Mouse (Mus musculus) splenic B cell, adult 2 months (primary cell): ENCODE measurements around the gene Pex1.
A peak's percentile ranks its signal among the peaks of the same experiment; 100 is the strongest.
"Not testable (repeated sequence)": the region's sequence is repeated elsewhere in the genome, so short reads cannot be mapped to it uniquely, and the experiment has no call there.

Source experiments
- DNase-seq: peaks from one replicate; pipeline ENCODE4 v3.0.0-alpha.2; 2011; ENCODE audit warnings: low read depth, low spot score
- H3K27me3 ChIP-seq: 2 replicates; pipeline ENCODE4 v1.6.1; 2012; ENCODE audit warnings: mild to moderate bottlenecking, low read length, moderate library complexity, mixed read lengths; ENCODE audit not compliant: control insufficient read depth, poor library complexity, insufficient read depth, severe bottlenecking
- H3K36me3 ChIP-seq: 2 replicates; pipeline ENCODE4 v1.6.1; 2012; ENCODE audit warnings: mild to moderate bottlenecking, low read length, moderate library complexity, mixed read lengths; ENCODE audit not compliant: control insufficient read depth, poor library complexity, insufficient read depth, severe bottlenecking

Pex1 gene

DNA sequence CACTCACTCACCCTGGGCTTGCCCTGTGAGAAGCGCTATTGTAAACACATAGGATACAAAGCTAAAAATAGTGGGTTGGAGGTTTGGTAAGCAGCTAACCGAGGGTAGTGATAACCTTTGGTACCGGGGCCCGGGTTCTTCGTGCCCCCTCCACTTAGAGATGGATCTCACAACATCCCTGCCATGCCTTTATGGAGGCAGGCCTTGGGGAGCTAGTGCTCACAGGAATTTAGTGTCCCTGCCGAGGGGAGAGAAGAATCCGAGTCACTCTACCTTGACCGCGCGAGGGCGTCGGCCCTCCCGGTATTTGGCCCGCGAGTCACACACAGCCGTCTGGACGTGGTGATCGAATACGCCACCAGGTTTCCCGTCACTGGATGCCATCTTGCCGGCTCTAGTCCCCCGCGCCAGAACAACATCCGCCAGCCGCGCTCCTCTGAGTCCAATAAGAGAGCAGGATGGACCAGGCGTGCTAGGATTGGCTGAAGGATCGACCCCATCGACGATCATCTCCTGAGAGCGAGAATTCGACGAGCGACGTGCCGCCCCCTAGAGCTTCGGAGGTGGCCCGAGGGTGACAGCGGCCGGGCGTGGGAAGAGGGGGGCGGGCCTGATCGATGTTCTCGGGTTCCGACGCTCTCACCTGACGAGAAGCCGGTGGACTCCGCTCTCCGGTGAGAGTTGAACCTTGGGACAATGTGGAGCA lies at the start of gene Pex1:
TSS of gene Pex1 (plus strand) at position 374 of the 706 bp plus-strand sequence.
- DNase-seq = peak; percentile 98
- no peaks in the 10 kb centered on the region for H3K27me3 ChIP-seq
- peaks cover 5% of the 10 kb centered on the region for H3K36me3 ChIP-seq

DNA sequence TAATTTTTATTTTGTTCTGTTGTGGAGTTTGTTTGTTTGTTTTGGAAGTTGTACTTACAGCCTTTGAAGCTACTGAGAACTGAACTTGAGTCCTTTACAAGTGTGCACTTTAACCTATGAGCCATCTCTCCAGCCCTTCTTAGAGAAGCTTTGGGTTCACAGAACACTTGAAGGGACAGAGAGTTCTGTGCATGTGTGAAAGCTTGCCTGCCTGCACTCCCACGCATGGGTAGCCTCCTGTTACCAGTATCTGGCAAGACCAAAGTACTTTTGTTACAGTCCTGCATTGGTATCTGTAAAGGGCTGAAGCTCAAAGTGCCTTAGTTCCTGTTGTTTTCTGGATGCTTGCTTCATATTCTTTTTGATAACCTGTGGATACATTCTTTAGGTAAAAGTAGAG lies 49.6 kb upstream of the Pex1 start:
- Histone ChIP-seq H3K27me3 (no peaks in the 10 kb centered on the region), H3K36me3 (no peaks in the 10 kb centered on the region)
- peak; percentile 4 for DNase-seq

DNA sequence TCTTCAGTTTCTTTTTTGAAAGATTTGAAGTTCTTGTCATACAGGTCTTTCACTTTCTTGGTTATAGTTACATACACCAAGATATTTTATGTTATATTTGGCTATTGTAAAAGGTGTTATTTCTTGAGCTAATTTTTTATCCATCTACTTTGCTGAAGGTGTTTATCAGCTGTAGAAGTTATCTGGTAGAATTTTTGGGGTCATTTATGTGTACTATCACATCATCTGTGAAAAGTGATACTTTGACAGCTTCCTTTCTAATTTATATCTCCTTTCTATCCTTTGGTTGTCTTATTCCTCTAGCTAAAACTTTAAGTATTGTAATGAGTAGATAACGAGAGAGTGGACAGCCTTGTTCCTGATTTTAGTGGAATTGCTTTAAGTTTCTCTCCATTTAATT lies 44.4 kb upstream of the Pex1 start:
- no peak for DNase-seq
- Histone ChIP-seq H3K36me3 (peaks cover 7% of the 10 kb centered on the region; the same call in 1 of the 2 replicates), H3K27me3 (no peaks in the 10 kb centered on the region)

DNA sequence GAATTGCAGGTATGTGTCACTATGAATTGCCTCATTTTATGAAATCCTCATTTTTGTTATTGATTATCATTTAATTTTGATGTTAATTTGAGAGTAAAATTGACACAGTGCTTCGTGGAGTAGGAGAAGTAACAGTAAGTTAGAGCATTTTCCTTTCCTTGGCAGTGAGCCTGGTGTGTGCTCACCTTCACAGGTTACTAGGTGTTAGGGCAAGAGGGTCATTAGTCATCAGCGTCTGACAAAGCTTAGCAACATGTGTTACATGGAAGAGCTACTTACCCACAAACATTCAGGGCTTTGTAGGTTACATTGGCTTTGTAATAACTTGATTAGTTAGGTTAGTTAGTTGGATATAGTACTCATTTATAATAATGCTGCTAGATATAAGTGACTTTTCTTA lies 41.7 kb upstream of the Pex1 start:
- no peak for DNase-seq
- H3K36me3 ChIP-seq = peaks cover 7% of the 10 kb centered on the region; the same call in 1 of the 2 replicates
- H3K27me3 ChIP-seq = no peaks in the 10 kb centered on the region

DNA sequence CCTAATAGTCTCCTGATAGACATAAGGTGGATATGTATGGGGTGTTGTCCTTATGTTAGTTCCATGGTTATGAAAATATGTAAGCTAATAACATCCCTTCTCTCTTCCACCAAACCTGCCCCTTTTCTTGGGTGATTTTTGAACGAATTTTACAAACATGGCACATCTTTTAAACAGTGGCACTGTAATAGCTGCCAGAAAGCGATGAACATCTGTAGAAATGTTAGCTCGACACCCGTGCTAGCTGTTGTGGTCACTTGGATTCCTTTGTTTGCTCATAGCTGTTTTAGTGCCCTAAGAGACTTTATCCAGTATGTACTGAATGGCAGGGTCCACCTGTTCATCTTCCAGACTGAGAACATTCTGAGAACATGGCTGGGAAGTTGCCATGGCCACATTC lies 24.6 kb upstream of the Pex1 start, which contains the start of gene 1700109H08Rik:
TSS of gene 1700109H08Rik (plus strand) at position 301 of the 400 bp plus-strand sequence.
- Histone ChIP-seq H3K36me3 (peaks cover 22% of the 10 kb centered on the region), H3K27me3 (no peaks in the 10 kb centered on the region)
- no peak for DNase-seq

DNA sequence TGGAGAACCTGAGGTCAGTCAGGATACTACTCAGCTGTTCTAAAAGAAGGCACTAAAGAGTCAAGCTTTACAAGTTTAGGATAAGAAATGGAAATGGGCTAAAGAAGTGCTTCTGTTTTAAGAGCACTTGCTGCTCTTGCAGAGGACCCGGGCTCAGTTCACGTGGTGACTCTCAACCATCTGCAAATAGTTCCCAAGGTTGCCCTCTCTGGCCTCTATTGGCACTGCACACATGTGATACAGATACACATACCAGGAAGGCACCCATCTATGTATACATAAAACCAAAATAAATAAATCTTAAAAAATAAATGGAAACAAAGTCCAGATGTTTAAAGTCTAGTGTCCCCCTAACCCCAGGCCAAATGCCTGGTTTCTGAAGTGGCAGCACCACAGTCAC lies 21.0 kb upstream of the Pex1 start:
- peaks cover 21% of the 10 kb centered on the region for H3K36me3 ChIP-seq
- DNase-seq = no peak
- H3K27me3 ChIP-seq = no peaks in the 10 kb centered on the region

DNA sequence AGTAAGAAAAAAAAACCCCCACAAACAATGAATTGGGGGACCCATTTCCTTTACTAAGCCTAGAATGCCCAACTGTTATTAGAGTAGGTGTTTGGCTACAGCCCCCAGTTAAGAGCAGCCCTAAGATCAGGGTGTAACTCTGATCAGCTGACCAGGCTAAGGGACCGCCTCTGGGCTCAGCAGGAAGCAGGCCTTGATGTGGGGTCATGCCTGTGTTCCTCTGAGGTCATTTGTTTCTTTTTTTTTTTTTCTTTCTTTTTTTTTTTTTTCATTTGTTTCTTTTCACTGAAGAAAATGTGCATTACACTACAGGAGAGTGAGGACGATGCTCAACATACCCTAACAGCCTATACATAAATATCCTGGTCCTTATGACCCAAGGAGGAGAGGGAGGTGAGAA lies 17.9 kb upstream of the Pex1 start:
- no peaks in the 10 kb centered on the region for H3K27me3 ChIP-seq
- peaks cover 17% of the 10 kb centered on the region for H3K36me3 ChIP-seq
- no peak for DNase-seq

DNA sequence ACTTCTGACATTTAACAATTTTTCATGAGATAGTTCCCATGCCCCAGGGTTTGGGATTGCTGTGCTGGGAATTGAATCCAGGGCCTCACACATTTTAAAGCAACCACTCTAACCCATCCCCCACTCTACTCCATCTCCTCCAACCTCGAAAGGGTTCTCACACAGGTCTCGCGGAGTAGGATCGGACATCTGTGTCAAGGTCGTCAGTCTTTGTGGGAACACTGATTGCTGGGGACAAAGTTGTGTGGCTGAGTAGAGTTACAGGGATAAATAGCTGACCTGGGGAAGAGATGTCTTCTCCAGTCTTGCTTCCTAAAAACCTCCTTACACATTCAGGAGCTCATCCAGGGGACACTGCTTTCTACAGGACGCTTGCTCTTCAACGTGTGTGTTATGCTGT lies 16.8 kb upstream of the Pex1 start:
- no peaks in the 10 kb centered on the region for H3K27me3 ChIP-seq
- no peak for DNase-seq
- H3K36me3 ChIP-seq = peaks cover 13% of the 10 kb centered on the region

DNA sequence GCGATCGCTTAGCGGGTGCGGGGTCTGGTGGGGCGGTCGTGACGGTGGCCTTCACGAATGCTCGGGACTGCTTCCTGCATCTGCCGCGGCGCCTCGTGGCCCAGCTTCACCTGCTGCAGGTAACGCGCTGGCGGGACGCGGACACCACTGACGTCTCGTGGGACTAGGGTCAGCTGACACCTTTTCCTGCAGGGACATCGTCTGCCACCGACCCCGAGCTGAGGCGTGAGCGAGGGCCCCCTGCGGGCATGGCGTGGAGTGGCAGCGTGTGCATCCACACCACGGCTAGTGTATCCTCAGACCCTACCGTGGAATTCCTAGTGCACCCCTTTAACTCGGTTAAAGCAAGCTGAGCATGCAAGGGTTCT lies 517 bp downstream of the Pex1 start, which contains the start of gene Rbm48:
TSS of gene Rbm48 (minus strand) at position 187 of the 368 bp plus-strand sequence.
- H3K27me3 ChIP-seq = no peaks in the 10 kb centered on the region
- peak; percentile 89 for DNase-seq
- H3K36me3 ChIP-seq = peaks cover 3% of the 10 kb centered on the region

DNA sequence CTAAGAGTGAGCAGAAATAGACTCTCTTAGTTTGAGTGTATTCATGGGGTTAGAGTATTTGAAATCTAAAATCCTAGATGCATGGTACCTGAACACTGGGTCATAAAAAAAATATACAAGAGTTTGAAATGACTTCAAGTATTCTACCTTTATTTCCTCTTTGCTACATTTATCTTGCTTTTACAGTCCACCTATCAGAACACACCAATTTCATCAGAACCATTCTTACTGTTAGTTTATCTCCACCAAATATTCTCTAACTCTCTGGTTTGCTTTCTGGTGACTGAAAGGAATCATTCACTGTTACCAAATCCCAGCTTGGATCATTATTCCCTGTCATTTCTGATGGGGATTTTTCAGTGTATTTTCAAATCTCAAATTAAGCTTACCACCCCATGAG lies 1.3 kb downstream of the Pex1 start:
- no peak for DNase-seq
- no peaks in the 10 kb centered on the region; the same call in 1 of the 2 replicates for H3K36me3 ChIP-seq
- no peaks in the 10 kb centered on the region for H3K27me3 ChIP-seq

DNA sequence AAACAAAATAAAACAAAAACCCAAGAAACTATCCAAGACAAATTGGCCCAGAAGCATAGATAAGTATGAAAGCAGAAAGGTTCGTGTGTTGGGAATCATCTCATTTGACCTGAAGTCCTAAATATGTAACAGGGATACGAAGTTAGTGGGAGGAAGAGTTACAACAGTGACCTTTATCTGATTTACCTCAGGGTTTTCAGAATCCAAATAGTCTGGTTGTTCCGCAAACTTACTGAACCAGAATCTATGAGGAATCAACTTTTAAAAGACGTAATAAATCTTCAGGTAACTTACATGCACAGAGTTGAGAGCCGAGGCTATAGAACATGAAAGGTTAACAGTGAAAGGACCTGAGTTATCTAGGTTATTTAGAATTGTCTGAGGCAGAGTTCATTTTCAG lies 2.9 kb downstream of the Pex1 start:
- no peak for DNase-seq
- H3K27me3 ChIP-seq = no peaks in the 10 kb centered on the region
- H3K36me3 ChIP-seq = no peaks in the 10 kb centered on the region

DNA sequence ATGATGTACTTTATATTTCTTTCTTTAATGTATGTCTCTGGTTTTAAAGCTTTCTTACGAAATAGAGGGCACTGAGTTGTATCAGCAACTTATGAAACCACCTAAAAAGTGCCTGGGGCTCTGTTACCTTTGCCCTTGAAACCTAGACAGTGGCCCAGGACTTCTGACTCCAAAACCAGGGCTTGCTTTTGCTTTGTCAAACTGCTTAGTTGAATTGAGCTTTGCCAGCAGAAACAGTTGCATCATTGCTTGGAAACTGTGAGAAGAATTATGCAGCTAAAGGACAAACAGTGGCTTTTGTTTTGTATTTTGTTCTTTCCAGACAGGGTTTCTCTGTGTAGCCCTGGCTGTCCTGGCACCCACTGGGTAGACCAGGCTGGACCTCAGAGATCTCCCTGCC lies 4.4 kb downstream of the Pex1 start:
- Histone ChIP-seq H3K36me3 (no peaks in the 10 kb centered on the region; the same call in 1 of the 2 replicates), H3K27me3 (no peaks in the 10 kb centered on the region)
- DNase-seq = no peak

DNA sequence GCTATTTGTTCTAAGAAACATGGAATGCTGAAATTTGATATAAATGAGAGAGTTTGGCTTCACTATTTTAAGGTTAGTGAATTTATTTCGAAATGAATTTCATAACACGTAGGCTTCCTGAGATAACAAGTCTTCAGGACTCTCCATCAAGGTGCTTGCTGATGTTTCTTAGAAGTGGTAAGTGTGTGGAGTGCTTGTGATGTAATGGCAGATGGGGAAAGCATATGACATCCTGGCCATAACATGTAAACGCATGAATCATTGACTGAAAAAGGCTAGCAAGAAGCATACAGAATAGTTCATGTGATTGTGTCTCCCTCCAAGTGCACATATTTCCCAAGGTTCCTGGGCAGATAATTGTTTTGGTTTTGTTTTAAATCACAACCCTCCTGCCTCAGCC lies 4.9 kb downstream of the Pex1 start:
- H3K36me3 ChIP-seq = no peaks in the 10 kb centered on the region; the same call in 1 of the 2 replicates
- H3K27me3 ChIP-seq = no peaks in the 10 kb centered on the region
- DNase-seq = no peak

DNA sequence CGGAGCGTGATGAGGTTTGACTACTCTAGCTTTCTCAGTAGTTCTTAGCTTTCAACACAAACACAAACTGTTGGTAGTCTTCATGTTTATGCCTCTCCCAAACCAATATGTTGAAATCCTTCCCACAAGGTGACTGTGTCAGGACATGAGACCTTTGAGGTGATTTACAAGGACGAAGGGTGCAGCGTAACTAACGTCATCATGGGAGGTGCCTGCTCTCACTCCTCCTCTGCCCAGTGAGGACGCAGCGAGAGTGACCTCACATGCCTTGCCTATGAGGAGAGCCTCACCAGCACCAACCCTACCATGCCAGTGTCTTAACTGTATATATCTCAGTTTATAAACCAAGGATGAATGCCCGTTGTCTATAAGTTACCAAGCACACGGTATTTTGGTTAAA lies 11.2 kb downstream of the Pex1 start:
- no peaks in the 10 kb centered on the region for H3K27me3 ChIP-seq
- H3K36me3 ChIP-seq = peaks cover 6% of the 10 kb centered on the region
- DNase-seq = no peak

DNA sequence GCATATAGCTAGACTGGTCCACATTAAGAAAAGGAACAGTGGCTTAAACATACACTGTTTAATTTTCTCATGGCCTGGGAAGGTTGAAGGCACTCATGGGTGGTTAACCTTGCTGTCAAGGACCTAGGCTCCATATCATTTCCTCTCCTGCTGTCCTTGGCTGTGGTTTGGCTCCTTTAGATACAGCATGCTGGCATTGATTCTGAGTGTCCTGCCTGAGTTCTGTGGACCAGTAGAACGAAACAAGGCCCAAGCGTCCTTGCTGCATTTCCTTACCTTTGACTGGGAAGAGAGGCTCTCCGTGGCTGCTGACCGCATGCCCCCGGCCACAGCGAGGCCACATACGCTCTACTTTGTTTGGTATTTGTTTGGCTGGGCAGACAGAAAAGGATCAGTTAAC lies 13.4 kb downstream of the Pex1 start:
- DNase-seq = no peak
- Histone ChIP-seq H3K36me3 (peaks cover 6% of the 10 kb centered on the region), H3K27me3 (no peaks in the 10 kb centered on the region)

DNA sequence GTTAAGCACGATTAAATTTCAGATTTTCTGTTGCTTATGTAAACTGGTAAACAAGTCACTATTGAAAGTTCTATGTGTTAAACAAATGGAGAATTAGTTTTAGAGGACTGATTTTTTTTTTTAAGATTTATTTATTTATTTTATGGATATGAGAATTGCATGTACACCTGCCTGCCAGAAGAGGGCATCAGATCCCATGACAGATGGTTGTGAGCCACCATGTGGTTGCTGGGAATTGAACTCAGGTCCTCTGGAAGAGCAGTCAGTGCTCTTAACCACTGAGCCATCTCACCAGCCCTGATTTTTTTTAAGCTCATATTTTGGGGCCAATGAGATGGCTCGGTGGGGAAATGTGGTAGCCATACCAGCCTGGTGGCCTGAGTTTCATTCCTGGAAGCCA lies 16.0 kb downstream of the Pex1 start:
- not testable (repeated sequence) for H3K27me3 ChIP-seq, DNase-seq, H3K36me3 ChIP-seq
